Mouse (Mus musculus) midbrain, embryonic 16.5 days (tissue): Measurements from ENCODE around the gene Mrps10. TPM values are rescaled to one million over a fixed set of nuclear protein-coding genes. Genes with fewer than 3 reads are reported as not detected.
"Not testable (repeated sequence)": the region's sequence is repeated elsewhere in the genome, so short reads cannot be mapped to it uniquely, and the experiment has no call there.

Source experiments
- ATAC-seq: fragments of 200-750 bp; cut with Nextera tagmentation; 2 replicates; pipeline ENCODE4 v1.8.0; 2017; ENCODE audit warnings: moderate TSS enrichment
- H3K27ac ChIP-seq: fragments of 300-500 bp; sonication (generic); 2 replicates; pipeline ENCODE4 v1.5.1; 2014; ENCODE audit warnings: mild to moderate bottlenecking, low read length, mixed read lengths
- H3K27me3 ChIP-seq: fragments of 300-500 bp; sonication (generic); 2 replicates; pipeline ENCODE4 v1.6.1; 2014; ENCODE audit warnings: low read depth, low read length, mixed read lengths; ENCODE audit not compliant: control insufficient read depth, insufficient read depth
- H3K36me3 ChIP-seq: fragments of 300-500 bp; sonication (generic); 2 replicates; pipeline ENCODE4 v1.6.1; 2014; ENCODE audit warnings: mild to moderate bottlenecking, low read length, moderate library complexity, mixed read lengths; ENCODE audit not compliant: control insufficient read depth, insufficient read depth
- H3K4me1 ChIP-seq: fragments of 300-500 bp; sonication (generic); 2 replicates; pipeline ENCODE4 v1.6.1; 2014; ENCODE audit warnings: mild to moderate bottlenecking, low read length, mixed read lengths; ENCODE audit not compliant: control insufficient read depth, insufficient read depth
- H3K4me2 ChIP-seq: fragments of 300-500 bp; sonication (generic); 2 replicates; pipeline ENCODE4 v1.6.1; 2014; ENCODE audit warnings: mild to moderate bottlenecking, low read length, mixed read lengths
- H3K4me3 ChIP-seq: fragments of 300-500 bp; sonication (generic); 2 replicates; pipeline ENCODE4 v1.5.1; 2014; ENCODE audit warnings: low read depth, mild to moderate bottlenecking, low read length, moderate library complexity, mixed read lengths
- H3K9ac ChIP-seq: fragments of 300-500 bp; sonication (generic); 2 replicates; pipeline ENCODE4 v1.6.1; 2014; ENCODE audit warnings: low read depth, low read length, mixed read lengths
- H3K9me3 ChIP-seq: fragments of 300-500 bp; sonication (generic); replicated peaks from 2 replicates; pipeline ENCODE4 v1.6.1; 2014; ENCODE audit warnings: mild to moderate bottlenecking, low read length, mixed read lengths; ENCODE audit not compliant: control insufficient read depth, poor library complexity, severe bottlenecking
- WGBS: fragments of 180-500 bp; shearing (Covaris S2); extraction: QIAGEN DNeasy Blood & Tissue Kit; methylation state at CpG from one replicate; pipeline ENCODE4 v1.1.7; 2014; 5-methylcytosine and 5-hydroxymethylcytosine counted together
- polyA plus RNA-seq: library from polyadenylated mRNA; unstranded; fragments of >200 nt; fragmentation: Nextera tagmentation; extraction: Ambion mirVana; gene quantifications from 2 replicates; pipeline ENCODE4 v1.2.1, GENCODE M21; 2015

Mrps10 gene
- polyA plus RNA-seq, 1 experiment from 2014 or later, result 67.6 TPM

GRCm38 (mm10) chr17:47330616-47331015, 38.1 kb upstream of the Mrps10 start:
- Histone ChIP-seq H3K27ac (no peak overlapping the region), H3K27me3 (no peaks in the 10 kb centered on the region), H3K36me3 (peaks cover 9% of the 10 kb centered on the region), H3K9me3 (no peaks in the 10 kb centered on the region), H3K4me3 (no peak overlapping the region), H3K4me2 (no peak overlapping the region), H3K4me1 (no peaks in the 10 kb centered on the region), H3K9ac (no peak overlapping the region)
- WGBS, result 91% methylated on average over 9 of the region's 9 CpGs
- ATAC-seq, result no peak

GRCm38 (mm10) chr17:47332001-47332611, 36.6 kb upstream of the Mrps10 start:
- ATAC-seq, result peak; percentile 70
- Histone ChIP-seq H3K9ac (no peak overlapping the region), H3K4me1 (no peaks in the 10 kb centered on the region), H3K4me2 (no peak overlapping the region), H3K4me3 (no peak overlapping the region), H3K9me3 (no peaks in the 10 kb centered on the region), H3K27ac (no peak overlapping the region), H3K27me3 (no peaks in the 10 kb centered on the region), H3K36me3 (peaks cover 11% of the 10 kb centered on the region)
- WGBS, result 82% methylated on average over 12 of the region's 12 CpGs

- H3K4me1 ChIP-seq, H3K27ac ChIP-seq, H3K4me3 ChIP-seq, H3K27me3 ChIP-seq, H3K9me3 ChIP-seq, H3K4me2 ChIP-seq, H3K9ac ChIP-seq: not testable (repeated sequence)
- 0 out of 2 replicates have a peak, but pooled peaks have one; percentile 36 for ATAC-seq
- H3K36me3 ChIP-seq, result peaks cover 11% of the 10 kb centered on the region
- WGBS, result 47% methylated on average over 5 of the region's 5 CpGs
Observed at GRCm38 (mm10) chr17:47332664-47333063, 36.0 kb upstream of the Mrps10 start.

GRCm38 (mm10) chr17:47333409-47333808, 35.3 kb upstream of the Mrps10 start:
- peaks cover 11% of the 10 kb centered on the region for H3K36me3 ChIP-seq
- H3K9ac ChIP-seq, result no peak overlapping the region
- no peaks in the 10 kb centered on the region for H3K4me1 ChIP-seq
- H3K27ac ChIP-seq, result no peak overlapping the region
- H3K9me3 ChIP-seq, result no peaks in the 10 kb centered on the region
- H3K4me3 ChIP-seq, result no peak overlapping the region
- ATAC-seq, result 0 out of 2 replicates have a peak, but pooled peaks have one; percentile 23
- no peak overlapping the region for H3K4me2 ChIP-seq
- no peaks in the 10 kb centered on the region for H3K27me3 ChIP-seq
- 16% methylated on average over 2 of the region's 2 CpGs for WGBS

- H3K4me1 ChIP-seq, result no peaks in the 10 kb centered on the region
- no peak overlapping the region for H3K4me3 ChIP-seq
- no peak overlapping the region for H3K9ac ChIP-seq
- WGBS, result 87% methylated on average over 2 of the region's 2 CpGs
- H3K27ac ChIP-seq, result no peak overlapping the region
- no peak overlapping the region for H3K4me2 ChIP-seq
- H3K9me3 ChIP-seq, result no peaks in the 10 kb centered on the region; the same call in 1 of the 2 replicates
- H3K36me3 ChIP-seq, result peaks cover 55% of the 10 kb centered on the region
- ATAC-seq, result no peak
- H3K27me3 ChIP-seq, result no peaks in the 10 kb centered on the region
Observed at GRCm38 (mm10) chr17:47343121-47343520, 25.6 kb upstream of the Mrps10 start.

GRCm38 (mm10) chr17:47349721-47350319, 18.9 kb upstream of the Mrps10 start:
- WGBS, result 78% methylated on average over 3 of the region's 3 CpGs
- no peak overlapping the region for H3K9ac ChIP-seq
- no peak for ATAC-seq
- H3K9me3 ChIP-seq, result peaks cover 17% of the 10 kb centered on the region
- no peak overlapping the region for H3K4me3 ChIP-seq
- H3K27me3 ChIP-seq, result no peaks in the 10 kb centered on the region
- H3K36me3 ChIP-seq, result peaks cover 72% of the 10 kb centered on the region
- no peak overlapping the region for H3K27ac ChIP-seq
- no peaks in the 10 kb centered on the region for H3K4me1 ChIP-seq
- H3K4me2 ChIP-seq, result no peak overlapping the region

GRCm38 (mm10) chr17:47359964-47360363, 8.7 kb upstream of the Mrps10 start:
- Histone ChIP-seq H3K4me1 (no peaks in the 10 kb centered on the region), H3K4me2 (no peak overlapping the region), H3K9me3 (0 out of 2 replicates have a peak, but pooled peaks cover 2% of the 10 kb centered on the region), H3K36me3 (peaks cover 10% of the 10 kb centered on the region), H3K27me3 (no peaks in the 10 kb centered on the region), H3K27ac (no peak overlapping the region), H3K9ac (no peak overlapping the region), H3K4me3 (no peak overlapping the region)
- WGBS, result 35% methylated on average over 6 of the region's 6 CpGs
- ATAC-seq, result no peak

GRCm38 (mm10) chr17:47361343-47361742, 7.3 kb upstream of the Mrps10 start:
- Histone ChIP-seq H3K4me3 (no peak overlapping the region), H3K27me3 (no peaks in the 10 kb centered on the region), H3K36me3 (peaks cover 6% of the 10 kb centered on the region), H3K9ac (no peak overlapping the region), H3K4me2 (no peak overlapping the region), H3K4me1 (no peaks in the 10 kb centered on the region), H3K9me3 (no peaks in the 10 kb centered on the region), H3K27ac (no peak overlapping the region)
- ATAC-seq, result no peak
- 80% methylated on average over 11 of the region's 11 CpGs for WGBS

GRCm38 (mm10) chr17:47369087-47369443, 378 bp downstream of the Mrps10 start:
- peak overlapping the region; percentile 84 for H3K27ac ChIP-seq
- H3K9ac ChIP-seq, result peak overlapping the region; percentile 76
- no peaks in the 10 kb centered on the region for H3K9me3 ChIP-seq
- H3K4me3 ChIP-seq, result peak overlapping the region; percentile 65
- H3K27me3 ChIP-seq, result no peaks in the 10 kb centered on the region
- peaks cover 12% of the 10 kb centered on the region for H3K4me1 ChIP-seq
- 0 out of 2 replicates have a peak, but pooled peaks cover 2% of the 10 kb centered on the region for H3K36me3 ChIP-seq
- ATAC-seq, result peak; percentile 82
- H3K4me2 ChIP-seq, result peak overlapping the region; percentile 65
- 2% methylated on average over 20 of the region's 20 CpGs for WGBS
